Mouse (Mus musculus) neural tube, embryonic 10.5 days (tissue): ENCODE data around the gene Gm14862.

ENCODE experiments used
- DNase-seq: peaks from one replicate; pipeline ENCODE4 v3.0.0-alpha.2; 2017; ENCODE audit warnings: low spot score; ENCODE audit errors: extremely low spot score

Gene Gm14862

DNA sequence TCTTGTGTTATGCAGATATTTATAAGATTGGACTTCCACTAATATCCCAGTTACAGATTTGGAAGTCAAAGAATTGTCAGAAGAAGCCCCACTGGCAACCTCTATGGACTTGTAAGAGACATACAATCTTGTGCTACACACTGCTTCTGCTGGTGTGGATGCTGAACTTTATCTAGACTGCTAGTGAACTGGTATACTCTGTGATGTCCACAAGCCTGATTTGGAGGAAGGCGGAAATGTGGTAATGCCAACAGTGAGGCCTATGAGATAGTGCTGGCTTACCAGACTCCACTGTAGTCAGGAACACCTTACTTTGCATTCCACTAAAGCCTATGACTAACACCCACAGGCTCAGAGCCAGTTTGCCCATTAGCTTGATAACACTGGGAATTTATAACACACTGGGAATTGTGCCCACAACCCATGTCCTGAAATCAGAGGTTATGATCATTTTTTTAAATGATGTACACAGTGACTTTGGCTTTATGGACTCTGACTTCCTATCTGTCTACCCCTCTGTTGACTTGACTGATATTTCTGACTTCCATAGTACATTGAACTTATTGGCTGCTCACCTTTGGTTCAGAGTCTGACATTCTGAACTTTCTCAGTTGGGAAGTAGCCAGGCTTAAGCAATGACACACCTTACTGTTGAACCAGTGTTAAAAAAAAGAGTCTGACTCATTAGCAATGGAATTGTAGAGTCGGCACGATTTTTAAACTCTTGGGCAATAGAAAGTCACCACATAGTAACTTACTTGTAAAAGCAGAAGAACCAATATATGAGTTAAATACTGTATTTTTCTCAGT lies 34.1 kb downstream of the Gm14862 start:
- DNase-seq, result no peak

DNA sequence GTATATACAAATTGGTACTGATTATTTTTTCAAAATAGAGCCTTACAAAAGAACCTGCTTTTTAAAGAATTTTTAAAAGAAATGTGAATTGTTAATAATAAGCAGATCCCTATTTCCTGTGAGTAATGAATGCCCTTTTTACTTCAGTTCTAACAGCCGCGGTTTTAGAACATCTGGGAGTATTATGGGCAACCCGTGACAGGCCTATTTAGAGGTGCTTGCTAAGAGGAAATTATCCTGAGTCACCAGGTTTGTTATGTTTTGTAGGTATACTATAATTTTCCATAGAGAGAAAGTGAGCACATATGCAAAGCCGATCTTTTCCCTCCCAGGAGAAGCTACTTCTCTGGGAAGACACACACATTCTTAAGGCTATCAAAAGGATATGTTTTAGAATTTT lies 35.0 kb downstream of the Gm14862 start:
- no peak for DNase-seq

DNA sequence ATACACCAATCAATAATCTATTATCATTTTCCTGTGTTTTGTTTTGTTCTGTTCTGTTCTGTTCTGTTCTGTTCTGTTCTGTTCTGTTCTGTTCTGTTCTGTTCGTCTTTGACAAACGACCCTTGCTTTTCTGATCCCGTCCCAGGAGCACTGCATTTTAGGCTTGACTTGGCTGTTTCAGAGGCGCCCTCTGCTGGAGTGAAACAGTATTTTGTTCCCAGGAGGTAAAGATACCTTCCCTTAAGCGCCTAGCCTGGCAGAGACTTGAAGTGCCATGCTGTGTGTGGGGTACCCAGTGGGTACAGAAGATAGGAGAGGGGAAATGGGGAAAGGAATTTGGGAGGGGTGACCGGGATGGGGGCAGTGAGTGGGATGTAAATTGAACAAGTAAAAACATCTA lies 35.5 kb downstream of the Gm14862 start:
- DNase-seq, result peak; percentile 17

DNA sequence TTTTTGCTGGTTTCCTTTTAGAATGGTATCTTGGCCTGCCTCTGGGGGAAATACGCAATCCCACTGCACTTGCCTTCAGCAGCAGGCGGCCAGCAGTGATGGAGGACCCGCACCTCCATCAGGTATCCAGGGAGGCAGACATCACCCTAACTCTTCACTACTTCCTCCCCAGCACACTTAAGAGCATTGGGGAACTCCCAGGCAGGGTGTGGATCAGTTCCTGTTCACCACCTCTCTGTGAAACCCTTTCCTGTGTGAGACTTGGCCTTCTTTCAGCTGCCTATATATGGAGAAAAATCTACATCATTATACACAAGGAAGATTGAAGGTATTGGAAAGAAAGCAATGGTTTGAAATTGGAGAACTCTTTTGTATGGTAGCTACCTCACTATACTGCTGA lies 37.1 kb downstream of the Gm14862 start:
- DNase-seq, result no peak

DNA sequence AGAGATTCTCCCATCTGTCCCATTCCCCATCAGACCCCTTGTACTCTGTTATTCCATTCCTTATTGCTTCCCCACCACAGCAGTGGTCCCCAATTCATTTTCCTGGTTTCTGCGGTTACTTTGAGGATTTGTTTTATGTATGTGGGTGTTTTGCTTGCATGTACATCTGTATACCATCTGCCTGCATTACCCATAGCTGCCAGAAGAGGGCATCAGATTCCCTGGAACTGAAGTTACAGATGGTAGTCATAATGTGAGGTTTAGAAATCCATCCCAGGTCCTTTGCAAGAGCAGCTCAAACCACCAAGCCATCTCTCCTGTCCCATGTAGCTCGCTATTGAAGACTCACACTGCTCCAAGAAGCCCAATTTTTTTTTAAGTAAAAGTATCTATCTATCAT lies 40.5 kb downstream of the Gm14862 start:
- peak; percentile 14 for DNase-seq

DNA sequence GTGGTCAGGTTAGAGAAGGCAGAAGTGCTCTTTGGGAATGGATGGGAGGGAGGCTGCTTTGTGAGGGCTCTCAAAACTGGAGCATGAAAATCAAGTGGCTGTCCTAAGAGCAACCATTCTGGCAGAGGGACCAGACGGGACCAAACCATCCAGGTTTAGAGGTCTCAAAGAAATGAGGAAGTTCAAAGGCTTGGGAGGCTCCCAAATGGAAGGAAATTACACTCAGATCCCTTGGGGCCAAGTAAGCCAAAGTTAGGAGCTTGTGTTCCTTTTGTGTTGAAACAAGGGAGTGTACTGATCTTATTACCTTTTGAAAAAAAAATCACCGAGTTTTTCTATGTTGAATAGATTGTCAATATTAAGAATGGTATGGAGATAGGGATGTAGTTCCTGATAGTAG lies 51.6 kb downstream of the Gm14862 start:
- no peak for DNase-seq

DNA sequence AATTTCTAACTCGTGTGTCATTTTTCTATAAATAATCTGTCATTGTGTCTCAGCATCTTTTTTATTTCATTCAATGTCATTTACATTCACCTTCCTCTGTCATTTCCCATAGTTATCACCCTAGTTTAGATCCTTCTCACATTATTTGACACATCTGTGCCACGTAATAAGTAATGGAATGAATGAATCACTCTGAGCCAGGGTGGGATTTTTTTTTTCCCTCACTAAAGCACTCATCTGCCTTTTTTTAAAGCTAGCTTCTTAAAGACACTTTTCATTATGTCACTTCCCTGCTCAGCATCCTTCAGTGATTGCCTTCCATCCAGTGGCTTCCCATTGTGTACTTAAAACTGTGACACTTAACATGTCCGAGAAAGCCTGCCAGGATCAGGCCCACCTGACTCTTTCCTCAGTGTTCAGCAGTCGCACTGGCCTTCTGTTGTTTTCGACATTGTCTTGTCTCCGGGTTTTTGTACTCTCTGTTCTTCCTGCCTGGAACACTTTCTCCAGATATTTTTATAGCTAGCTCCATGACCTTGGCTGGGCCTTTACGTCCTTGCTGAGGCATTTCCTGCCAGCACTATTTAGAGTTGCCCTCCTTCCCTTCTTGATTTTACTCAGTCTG lies 53.8 kb downstream of the Gm14862 start:
- no peak for DNase-seq

DNA sequence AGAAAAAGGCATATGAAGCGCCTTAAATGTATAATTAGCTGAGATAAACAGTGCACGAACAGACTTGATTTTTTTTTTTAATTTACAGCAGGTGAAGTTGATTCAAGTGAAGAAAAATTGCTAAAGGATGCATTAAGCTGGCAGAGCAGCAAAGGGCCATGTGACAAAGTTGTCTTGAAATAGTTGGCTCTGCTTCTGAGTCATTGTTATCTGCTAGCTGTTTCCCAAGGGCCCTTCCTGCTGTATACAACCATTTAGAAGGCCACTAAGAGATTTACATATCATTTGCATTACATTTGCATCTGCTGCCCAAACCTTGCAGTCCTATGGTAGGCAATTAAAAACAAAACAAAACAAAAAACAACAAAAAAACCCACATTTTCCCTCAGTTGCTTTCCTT lies 54.7 kb downstream of the Gm14862 start:
- no peak for DNase-seq
